Mouse (Mus musculus) layer of hippocampus, postnatal 10 days (tissue): ENCODE measurements around the gene Prl7b1. TPM values are rescaled to one million over a fixed set of nuclear protein-coding genes. Genes with fewer than 3 reads are reported as not detected.

Experiments used
- DNase-seq, 2 experiments: peaks; one replicate each; pipeline ENCODE4 v3.0.0; 2021; ENCODE audit warnings: low spot score in 2 of 2
- long read RNA-seq: library from polyadenylated mRNA; stranded (forward); transcript quantifications from one replicate; pipeline ENCODE4 v2.0.0, GENCODE M21; 2023
- total RNA-seq, 2 experiments: library from RNA; stranded (reverse); gene quantifications; 2 replicates each; pipeline ENCODE4 v1.2.3; 2021

The Prl7b1 gene
- total RNA-seq: not detected
- long read RNA-seq: 0 reads

GRCm38 (mm10) chr13:27610482-27610881 is at the start of gene Prl7b1:
Prl7b1 (minus strand) TSS chr13:27610582.
- DNase-seq: no peak

- no peak for DNase-seq
Measured at GRCm38 (mm10) chr13:27642393-27642792, 32.0 kb upstream of the Prl7b1 start, which contains the start of gene Prl7a1. Prl7a1 (minus strand) TSS chr13:27642493.

- no peak for DNase-seq
Measured at GRCm38 (mm10) chr13:27582071-27582470, 28.3 kb downstream of the Prl7b1 start, which contains the start of gene Prl8a1. Prl8a1 (minus strand) TSS chr13:27582171.

GRCm38 (mm10) chr13:27564506-27564905 is 45.9 kb downstream of the Prl7b1 start, which contains the start of gene Prl8a9:
Prl8a9 (minus strand) TSS chr13:27564606.
- no peak for DNase-seq

GRCm38 (mm10) chr13:27553336-27553735 is 57.0 kb downstream of the Prl7b1 start:
- no peak for DNase-seq

Other genes starting within 250 kb of the Prl7b1 start
- gene Prl2b1, start 219.7 kb downstream of the Prl7b1 start, total RNA-seq: not detected
- gene Prl8a6, start 171.9 kb downstream of the Prl7b1 start, total RNA-seq: not detected
- gene Prl8a8, start 97.4 kb downstream of the Prl7b1 start, total RNA-seq: not detected
- gene Prl8a9, start 46.0 kb downstream of the Prl7b1 start, total RNA-seq: not detected
- gene Prl8a1, start 28.4 kb downstream of the Prl7b1 start, total RNA-seq: not detected
- gene Prl7a1, start 31.9 kb upstream of the Prl7b1 start, total RNA-seq: not detected
- not detected for gene Prl7a2, start 57.5 kb upstream of the Prl7b1 start, total RNA-seq
- gene Prl7d1, start 106.2 kb upstream of the Prl7b1 start, total RNA-seq: not detected
- not detected for gene Prl7c1, start 170.2 kb upstream of the Prl7b1 start, total RNA-seq
- gene Prl2a1, start 191.1 kb upstream of the Prl7b1 start, total RNA-seq: not detected
- not detected for gene Prl2c1, start 238.8 kb upstream of the Prl7b1 start, total RNA-seq